ENCODE assay signal across 9 mouse cellular contexts in the genomic region with DNA sequence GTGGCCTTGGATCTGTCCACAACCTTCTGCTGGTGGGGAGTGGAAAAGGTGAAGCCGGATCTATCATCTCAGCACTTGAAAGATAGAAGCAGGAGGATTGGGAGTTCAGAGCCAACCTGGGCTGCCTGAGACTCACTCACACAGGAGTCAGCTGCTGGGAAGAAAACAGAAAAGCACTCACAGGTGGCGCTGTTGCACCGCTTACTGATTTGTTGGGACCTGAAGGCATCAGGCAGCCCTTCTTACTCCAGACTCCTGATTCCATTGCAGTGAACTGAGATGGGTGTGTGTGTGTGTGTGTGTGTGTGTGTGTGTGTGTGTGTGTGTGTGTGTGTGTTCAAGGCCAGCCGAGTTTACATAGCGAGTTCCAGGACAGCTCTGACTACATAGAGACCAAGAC. TPM values are rescaled to one million over a fixed set of nuclear protein-coding genes. Genes with fewer than 3 reads are reported as not detected.
DNase-seq lines count a peak whose midpoint lies in the region; ATAC-seq and TF ChIP-seq lines count a peak whose summit lies in the region.
"Had no signal": no experiment of that assay in that cellular context is flagged by ENCODE, and none has a peak within 500 bp of the region (broad histone marks: within the 10 kb centered on the region; RNA-seq: fewer than 3 reads in every experiment).

No protein-coding gene starts in this region.

- no peak overlapping the region for H3K9ac ChIP-seq in kidney, embryonic 15.5 days
- no peak overlapping the region for H3K9ac ChIP-seq in liver, postnatal 0 days (replicated peaks)

- H3K27ac ChIP-seq in kidney, adult 2 months (ENCODE audit: insufficient read depth, low read depth, low read length) = no peak overlapping the region
- H3K27ac ChIP-seq in kidney, embryonic 15.5 days = no peak overlapping the region
- no peak overlapping the region for H3K27ac ChIP-seq in liver, postnatal 0 days (ENCODE audit: low read depth)

- no peaks in the 10 kb centered on the region for H3K4me1 ChIP-seq in kidney, adult 2 months (ENCODE audit: control insufficient read depth, insufficient read depth, low read length)
- H3K4me1 ChIP-seq in kidney, embryonic 15.5 days = no peaks in the 10 kb centered on the region
- no peaks in the 10 kb centered on the region for H3K4me1 ChIP-seq in liver, postnatal 0 days (ENCODE audit: insufficient read depth)

- TF ChIP-seq CTCF in kidney, adult 2 months (conservative IDR thresholded peaks at IDR 0.05; ENCODE audit: insufficient read depth, insufficient read length, low read depth, low read length) = peak; percentile 80
- peak; percentile 87 for TF ChIP-seq CTCF in liver, postnatal 0 days (IDR thresholded peaks at IDR 0.05; ENCODE audit: low read depth)

- no peak overlapping the region for H3K4me3 ChIP-seq in kidney, adult 2 months (ENCODE audit: insufficient read depth, low read depth, low read length)
- no peak overlapping the region for H3K4me3 ChIP-seq in kidney, embryonic 15.5 days (replicated peaks)
- no peak overlapping the region for H3K4me3 ChIP-seq in liver, postnatal 0 days (ENCODE audit: low read depth, low read length)
- H3K4me3 ChIP-seq: myocyte had no signal

- TF ChIP-seq EP300 in liver, postnatal 0 days (IDR thresholded peaks at IDR 0.05; ENCODE audit: low read depth) = no peak

- TF ChIP-seq POLR2A in kidney, adult 2 months (IDR thresholded peaks at IDR 0.05; ENCODE audit: low read depth, low read length) = no peak

- H3K36me3 ChIP-seq in kidney, adult 2 months (ENCODE audit: control insufficient read depth, insufficient read depth, low read length) = no peaks in the 10 kb centered on the region
- H3K36me3 ChIP-seq in kidney, embryonic 15.5 days = peaks cover 81% of the 10 kb centered on the region
- H3K36me3 ChIP-seq in liver, postnatal 0 days (replicated peaks; ENCODE audit: insufficient read depth, low read length) = peaks cover 75% of the 10 kb centered on the region

- H3K27me3 ChIP-seq in kidney, adult 2 months (replicated peaks; ENCODE audit: control insufficient read depth, insufficient read depth, low read length) = no peaks in the 10 kb centered on the region
- no peaks in the 10 kb centered on the region for H3K27me3 ChIP-seq in kidney, embryonic 15.5 days
- H3K27me3 ChIP-seq in liver, postnatal 0 days (ENCODE audit: insufficient read depth, low read length) = no peaks in the 10 kb centered on the region

- H3K4me2 ChIP-seq in kidney, embryonic 15.5 days = no peak overlapping the region
- no peak overlapping the region for H3K4me2 ChIP-seq in liver, postnatal 0 days (ENCODE audit: low read depth, low read length)

- H3K9me3 ChIP-seq in kidney, embryonic 15.5 days (replicated peaks) = no peaks in the 10 kb centered on the region
- no peaks in the 10 kb centered on the region for H3K9me3 ChIP-seq in liver, postnatal 0 days (ENCODE audit: low read length)

- DNase-seq in kidney, adult 2 months = peak; percentile 72
- peak; percentile 85 for DNase-seq in adrenal gland, postnatal 10 days
- DNase-seq in forelimb bud, embryonic 11.5 days (ENCODE audit: low read depth, low spot score) = peak; percentile 29
- peak; percentile 85 for DNase-seq in kidney, postnatal 10 days
- DNase-seq in liver, postnatal 0 days = peak; percentile 84
- peak; percentile 73 to 83 for DNase-seq in right cerebral cortex, postnatal 10 days (ENCODE audit: low spot score in 2 of 2)
- DNase-seq in urinary bladder, postnatal 14 days (ENCODE audit: low spot score) = peak; percentile 77

- ATAC-seq in kidney, embryonic 15.5 days (replicated peaks; ENCODE audit: low FRiP score) = no peak
- 0 out of 2 replicates have a peak, but pooled peaks have one; percentile 19 for ATAC-seq in liver, postnatal 0 days

- 79% methylated on average over 5 of the region's 5 CpGs for WGBS in kidney, adult 2 months
- 88% methylated on average over 5 of the region's 5 CpGs for WGBS in kidney, embryonic 15.5 days
- WGBS in liver, postnatal 0 days (ENCODE audit: insufficient replicate concordance) = 82% methylated on average over 5 of the region's 5 CpGs

RNA-seq across cellular contexts. Expression of a gene that starts 8.6 kb away (rescaled TPM):
- polyA plus RNA-seq in kidney, adult 2 months (2012; rRNA removed) = 10.7 and 11.9 TPM in 2 replicates
- polyA plus RNA-seq in kidney, embryonic 15.5 days (2015; fragmentation: Nextera tagmentation; extraction: Ambion mirVana) = 108 and 113 TPM in 2 replicates
- total RNA-seq in adrenal gland, postnatal 10 days (2021) = 10 to 100 TPM; 17.6 to 23.2 TPM
- 38.6 and 43.0 TPM in 2 replicates for polyA plus RNA-seq in liver, postnatal 0 days (2015; fragmentation: Nextera tagmentation; extraction: Ambion mirVana)

RNA-seq across cellular contexts. Expression of a gene that starts 19.4 kb away (rescaled TPM):
- 2.8 and 3.6 TPM in 2 replicates for polyA plus RNA-seq in kidney, adult 2 months (2012; rRNA removed)
- 0.91 and 1.7 TPM in 2 replicates for polyA plus RNA-seq in kidney, embryonic 15.5 days (2015; fragmentation: Nextera tagmentation; extraction: Ambion mirVana)
- total RNA-seq in adrenal gland, postnatal 10 days (2021) = 1 to 10 TPM; 3.5 to 5.6 TPM
- 3.1 and 3.5 TPM in 2 replicates for polyA plus RNA-seq in liver, postnatal 0 days (2015; fragmentation: Nextera tagmentation; extraction: Ambion mirVana)
- polyA plus RNA-seq: myocyte had no signal

RNA-seq across cellular contexts. Expression of a gene that starts 19.7 kb away (rescaled TPM):
- 2.0 and 2.2 TPM in 2 replicates for polyA plus RNA-seq in kidney, adult 2 months (2012; rRNA removed)
- 10.0 and 11.9 TPM in 2 replicates for polyA plus RNA-seq in kidney, embryonic 15.5 days (2015; fragmentation: Nextera tagmentation; extraction: Ambion mirVana)
- 1 to 10 TPM; 1.2 to 1.3 TPM for total RNA-seq in adrenal gland, postnatal 10 days (2021)
- polyA plus RNA-seq in liver, postnatal 0 days (2015; fragmentation: Nextera tagmentation; extraction: Ambion mirVana) = 0.31 and 0.34 TPM in 2 replicates

RNA-seq across cellular contexts. Expression of a gene that starts 44.4 kb away (rescaled TPM):
- polyA plus RNA-seq in kidney, adult 2 months (2012; rRNA removed) = 4.4 and 6.2 TPM in 2 replicates
- polyA plus RNA-seq in kidney, embryonic 15.5 days (2015; fragmentation: Nextera tagmentation; extraction: Ambion mirVana) = 4.4 and 7.5 TPM in 2 replicates
- 1 to 10 TPM; 3.5 to 3.8 TPM for total RNA-seq in adrenal gland, postnatal 10 days (2021)
- polyA plus RNA-seq in liver, postnatal 0 days (2015; fragmentation: Nextera tagmentation; extraction: Ambion mirVana) = 3.3 and 3.8 TPM in 2 replicates

Comparison
In these comparisons a context has a peak if more than half of its experiments do, and no peak if none do; other contexts are left out.
1. DNase-seq: peak in every context shown above with its lines; median percentile 85 in adrenal gland, postnatal 10 days; 85 in kidney, postnatal 10 days; 84 in liver, postnatal 0 days; 78 in right cerebral cortex, postnatal 10 days; 77 in urinary bladder, postnatal 14 days; 72 in kidney, adult 2 months; 29 in forelimb bud, embryonic 11.5 days.